Mouse (Mus musculus) ES-Bruce4 (cell line): ENCODE results near the gene Gcnt1. TPM values are rescaled to one million over a fixed set of nuclear protein-coding genes. Genes with fewer than 3 reads are reported as not detected.

Experiments used
- H3K27ac ChIP-seq: 2 replicates; pipeline ENCODE4 v1.5.1; 2012; ENCODE audit warnings: low read length, inconsistent platforms; ENCODE audit not compliant: insufficient read depth
- H3K27me3 ChIP-seq: 2 replicates; pipeline ENCODE4 v1.6.1; 2012; ENCODE audit warnings: mild to moderate bottlenecking, low read length, inconsistent platforms; ENCODE audit not compliant: control insufficient read depth, poor library complexity, insufficient read depth, severe bottlenecking
- H3K36me3 ChIP-seq: 2 replicates; pipeline ENCODE4 v1.6.1; 2012; ENCODE audit warnings: inconsistent platforms, mild to moderate bottlenecking, low read length, moderate library complexity; ENCODE audit not compliant: control insufficient read depth, poor library complexity, insufficient read depth, severe bottlenecking
- H3K4me1 ChIP-seq: one replicate; pipeline ENCODE4 v1.8.1; 2011; ENCODE audit warnings: low read length; ENCODE audit not compliant: control insufficient read depth, insufficient read depth
- H3K4me3 ChIP-seq: 2 replicates; pipeline ENCODE4 v1.5.1; 2011; ENCODE audit warnings: low read depth, mild to moderate bottlenecking, low read length
- H3K9ac ChIP-seq: 2 replicates; pipeline ENCODE4 v1.6.1; 2012; ENCODE audit warnings: low read depth, mild to moderate bottlenecking, inconsistent platforms; ENCODE audit not compliant: poor library complexity, severe bottlenecking
- H3K9me3 ChIP-seq: replicated peaks from 2 replicates; pipeline ENCODE4 v1.6.1; 2012; ENCODE audit warnings: mild to moderate bottlenecking, low read length, inconsistent platforms; ENCODE audit not compliant: control insufficient read depth, poor library complexity, insufficient read depth, severe bottlenecking
- CTCF ChIP-seq: IDR thresholded peaks from one replicate; pipeline ENCODE4 v1.8.1; 2011; ENCODE audit warnings: low read depth, low read length
- EP300 ChIP-seq: IDR thresholded peaks from 2 replicates; pipeline ENCODE4 v1.6.1; 2011; ENCODE audit warnings: low read depth, low read length; ENCODE audit not compliant: insufficient read depth
- POLR2A ChIP-seq: IDR thresholded peaks from one replicate; pipeline ENCODE4 v1.8.1; 2011; ENCODE audit warnings: low read length; ENCODE audit not compliant: insufficient read depth
- polyA plus RNA-seq: library from polyadenylated mRNA; stranded (reverse); fragments of >200 nt; gene quantifications from 2 replicates; pipeline ENCODE4 v1.2.4, GENCODE M21; 2011; ENCODE audit warnings: low read depth; ENCODE audit not compliant: missing spikeins, insufficient read depth, insufficient read length

The Gcnt1 gene
- polyA plus RNA-seq, 1 experiment: 27.3 TPM

DNA sequence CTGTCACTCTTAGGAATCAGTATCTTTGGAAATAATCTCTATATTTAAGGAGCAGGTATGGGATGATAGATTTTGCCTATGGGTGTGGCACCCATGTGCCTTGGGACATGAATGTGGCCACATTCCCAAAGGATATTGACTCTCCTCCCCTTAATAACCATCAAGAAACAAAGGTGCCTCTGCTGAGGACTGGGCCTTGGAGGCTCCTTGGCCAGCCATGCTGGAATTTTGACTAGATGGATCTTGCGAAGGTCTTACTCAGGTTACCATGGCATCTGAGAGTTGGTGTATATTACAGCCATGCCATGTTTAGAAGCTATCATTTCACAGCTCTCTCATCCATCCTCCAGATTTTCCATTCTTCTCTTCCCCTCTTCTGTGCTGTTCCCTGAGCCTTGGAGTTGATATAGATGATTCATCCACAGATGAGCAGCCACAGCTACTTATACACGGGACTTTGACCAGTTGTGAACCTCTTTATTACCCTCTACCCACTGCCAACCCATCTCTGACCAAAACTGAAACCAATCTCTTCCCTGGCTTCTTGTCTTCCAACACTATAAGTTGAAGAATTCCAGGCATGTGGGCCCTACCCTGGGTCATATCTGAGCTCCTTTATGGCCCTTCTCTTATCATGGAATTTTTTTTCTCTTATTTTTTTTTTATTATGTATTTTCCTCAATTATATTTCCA is 56.2 kb downstream of the Gcnt1 start:
- H3K4me1 ChIP-seq: no peaks in the 10 kb centered on the region
- no peaks in the 10 kb centered on the region for H3K36me3 ChIP-seq
- TF ChIP-seq EP300 (no peak), POLR2A (no peak), CTCF (no peak)
- no peaks in the 10 kb centered on the region for H3K9me3 ChIP-seq
- no peak overlapping the region for H3K9ac ChIP-seq
- no peaks in the 10 kb centered on the region; the same call in 1 of the 2 replicates for H3K27me3 ChIP-seq
- no peak overlapping the region for H3K4me3 ChIP-seq
- H3K27ac ChIP-seq: no peak overlapping the region

DNA sequence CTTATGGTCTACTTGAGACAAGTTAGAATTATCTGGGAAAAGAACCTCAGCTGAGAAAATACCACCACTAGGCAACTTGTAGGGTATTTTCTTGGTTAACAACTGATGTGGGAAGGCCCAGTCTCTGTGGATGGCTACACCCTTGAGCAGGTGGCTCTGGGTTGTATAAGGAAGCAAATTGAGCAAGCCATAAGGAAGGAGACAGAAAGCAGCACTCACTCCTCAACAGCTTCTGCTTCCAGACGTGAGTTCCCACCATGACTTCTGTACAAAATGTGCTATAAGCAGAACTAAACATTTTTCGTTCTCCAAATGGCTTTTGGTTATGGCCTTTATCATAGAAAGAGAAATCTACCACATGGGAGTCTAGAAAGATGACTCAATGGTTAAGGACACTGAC is 58.2 kb downstream of the Gcnt1 start:
- no peaks in the 10 kb centered on the region; the same call in 1 of the 2 replicates for H3K27me3 ChIP-seq
- TF ChIP-seq EP300 (no peak), CTCF (no peak), POLR2A (no peak)
- no peaks in the 10 kb centered on the region for H3K9me3 ChIP-seq
- no peak overlapping the region for H3K4me3 ChIP-seq
- H3K36me3 ChIP-seq: no peaks in the 10 kb centered on the region
- no peaks in the 10 kb centered on the region for H3K4me1 ChIP-seq
- H3K27ac ChIP-seq: no peak overlapping the region
- no peak overlapping the region for H3K9ac ChIP-seq

DNA sequence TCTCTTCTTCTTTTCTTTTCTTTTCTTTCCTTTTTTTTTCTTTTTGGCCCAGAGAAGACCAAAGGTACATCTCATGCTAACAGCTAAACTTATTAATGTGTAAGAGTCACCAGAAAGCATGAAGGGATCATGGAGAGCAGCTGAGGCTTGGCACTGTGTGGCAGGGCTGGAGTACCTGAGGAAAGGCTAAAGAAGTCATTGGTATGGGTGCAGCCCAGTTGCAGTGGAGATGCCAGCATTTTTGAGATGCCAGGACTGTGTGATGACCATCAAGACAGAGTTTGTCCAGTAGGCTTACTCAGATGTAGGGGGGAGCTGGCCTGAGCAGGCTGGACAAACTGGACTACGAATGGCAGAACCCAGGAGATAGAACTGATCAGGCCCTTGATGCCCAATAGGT is 58.9 kb downstream of the Gcnt1 start:
- Histone ChIP-seq H3K9me3 (no peaks in the 10 kb centered on the region), H3K27ac (no peak overlapping the region), H3K9ac (no peak overlapping the region), H3K4me3 (no peak overlapping the region), H3K36me3 (no peaks in the 10 kb centered on the region), H3K27me3 (no peaks in the 10 kb centered on the region; the same call in 1 of the 2 replicates), H3K4me1 (no peaks in the 10 kb centered on the region)
- TF ChIP-seq POLR2A (no peak), EP300 (no peak), CTCF (no peak)

DNA sequence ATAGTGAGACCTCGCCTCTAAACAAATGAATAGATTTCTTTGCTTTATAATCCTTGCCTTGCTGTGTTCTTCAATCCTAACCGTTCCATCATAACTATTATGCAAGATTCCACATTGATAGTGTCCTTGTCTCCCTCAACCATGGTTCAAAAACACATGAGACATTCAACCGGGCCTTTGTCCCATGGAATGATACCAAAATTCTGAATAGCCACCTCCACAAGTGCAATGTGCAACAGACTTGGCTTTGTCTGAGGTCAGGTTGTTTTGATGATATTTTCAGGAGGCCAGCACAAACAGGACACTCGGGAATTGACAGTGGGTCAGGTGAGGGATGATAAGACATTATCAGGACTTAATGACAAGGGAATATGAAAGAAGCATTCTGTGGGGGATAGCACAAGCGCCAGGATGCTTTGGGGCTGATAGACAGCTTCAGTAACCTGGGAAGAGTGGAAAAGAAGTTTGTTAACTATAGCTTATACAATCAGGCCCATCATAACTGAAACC is 59.9 kb downstream of the Gcnt1 start:
- no peaks in the 10 kb centered on the region for H3K4me1 ChIP-seq
- no peak for TF ChIP-seq EP300
- TF ChIP-seq POLR2A: no peak
- TF ChIP-seq CTCF: no peak
- no peaks in the 10 kb centered on the region; the same call in 1 of the 2 replicates for H3K27me3 ChIP-seq
- H3K4me3 ChIP-seq: no peak overlapping the region
- no peaks in the 10 kb centered on the region for H3K36me3 ChIP-seq
- H3K27ac ChIP-seq: no peak overlapping the region
- H3K9ac ChIP-seq: no peak overlapping the region
- H3K9me3 ChIP-seq: no peaks in the 10 kb centered on the region

DNA sequence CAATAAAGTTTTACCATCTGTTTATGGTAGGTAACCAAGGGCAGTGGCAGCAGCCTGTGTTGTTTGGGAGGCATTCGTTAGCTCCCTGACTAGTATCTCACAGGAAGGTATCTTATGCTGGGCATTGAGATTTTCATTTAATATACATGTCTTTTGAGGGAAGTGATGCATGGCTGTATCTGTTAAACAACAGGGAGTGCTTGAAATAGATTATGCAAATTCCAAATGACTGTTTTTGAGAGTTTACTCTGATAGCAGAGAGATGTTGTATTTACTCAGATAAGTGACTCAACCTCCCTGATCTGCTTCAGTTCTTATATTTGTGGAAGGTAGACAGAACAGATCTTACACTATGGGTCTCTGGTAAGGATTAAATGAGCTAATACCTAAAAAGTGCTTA is 61.1 kb downstream of the Gcnt1 start:
- no peaks in the 10 kb centered on the region for H3K4me1 ChIP-seq
- H3K27ac ChIP-seq: no peak overlapping the region
- H3K9ac ChIP-seq: no peak overlapping the region
- no peaks in the 10 kb centered on the region; the same call in 1 of the 2 replicates for H3K27me3 ChIP-seq
- H3K9me3 ChIP-seq: no peaks in the 10 kb centered on the region
- TF ChIP-seq POLR2A (no peak), EP300 (no peak), CTCF (no peak)
- no peak overlapping the region for H3K4me3 ChIP-seq
- H3K36me3 ChIP-seq: no peaks in the 10 kb centered on the region

- Histone ChIP-seq H3K36me3 (no peaks in the 10 kb centered on the region), H3K4me3 (no peak overlapping the region), H3K9ac (no peak overlapping the region), H3K27me3 (no peaks in the 10 kb centered on the region; the same call in 1 of the 2 replicates), H3K27ac (no peak overlapping the region), H3K4me1 (no peaks in the 10 kb centered on the region), H3K9me3 (no peaks in the 10 kb centered on the region)
- TF ChIP-seq POLR2A: no peak
Observed at GRCm38 (mm10) chr19:17311031-17311430, 61.6 kb downstream of the Gcnt1 start.
